Mouse (Mus musculus): ENCODE data around the gene Masp2. TPM values are rescaled to one million over a fixed set of nuclear protein-coding genes. Genes with fewer than 3 reads are reported as not detected.

The Masp2 gene
- polyA plus RNA-seq, 1 experiment from 2014 or later = not detected

GRCm38 (mm10) chr4:148663326-148663725, 61.0 kb downstream of the Masp2 start:
- Histone ChIP-seq H3K4me1 (ENCODE audit: control insufficient read depth, insufficient read depth, low read length) (no peaks in the 10 kb centered on the region), H3K4me3 (ENCODE audit: low read depth, low read length) (no peak overlapping the region), H3K9me3 (ENCODE audit: control insufficient read depth, low read depth, low read length) (no peaks in the 10 kb centered on the region), H3K4me2 (replicated peaks; ENCODE audit: low read depth, low read length) (no peak overlapping the region), H3K27me3 (ENCODE audit: control insufficient read depth, insufficient read depth, low read length) (no peaks in the 10 kb centered on the region), H3K36me3 (ENCODE audit: control insufficient read depth, insufficient read depth, low read length) (no peaks in the 10 kb centered on the region), H3K27ac (ENCODE audit: low read length) (no peak overlapping the region), H3K9ac (replicated peaks; ENCODE audit: low read depth, low read length) (no peak overlapping the region)
- ATAC-seq (ENCODE audit: insufficient number of reproducible peaks, insufficient read depth, low FRiP score, low read depth) = no peak
- 46% methylated on average over 7 of the region's 7 CpGs for WGBS

DNA sequence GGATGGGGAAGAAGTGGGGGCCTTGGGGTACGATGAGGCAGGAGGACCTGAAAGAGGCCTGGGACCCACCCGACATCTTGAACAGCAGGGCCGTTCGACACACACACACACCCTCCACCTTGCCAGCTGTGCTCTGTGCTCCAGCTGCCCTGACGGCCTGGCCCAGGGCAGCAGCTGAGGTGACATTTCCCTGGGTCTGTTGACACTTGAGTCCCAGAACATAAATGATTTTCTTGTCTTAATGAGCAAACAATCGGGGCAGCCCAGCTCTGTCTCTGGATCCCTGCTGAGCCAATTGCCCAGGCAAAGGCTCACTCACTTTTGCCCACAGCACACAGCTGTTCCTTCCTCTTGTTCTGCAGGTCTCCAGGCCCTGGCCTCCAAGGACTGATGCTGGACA, 61.7 kb downstream of the Masp2 start:
- Histone ChIP-seq H3K36me3 (ENCODE audit: control insufficient read depth, insufficient read depth, low read length) (no peaks in the 10 kb centered on the region), H3K27me3 (ENCODE audit: control insufficient read depth, insufficient read depth, low read length) (no peaks in the 10 kb centered on the region), H3K4me2 (replicated peaks; ENCODE audit: low read depth, low read length) (no peak overlapping the region), H3K27ac (ENCODE audit: low read length) (no peak overlapping the region), H3K9me3 (ENCODE audit: control insufficient read depth, low read depth, low read length) (no peaks in the 10 kb centered on the region), H3K9ac (replicated peaks; ENCODE audit: low read depth, low read length) (no peak overlapping the region), H3K4me3 (ENCODE audit: low read depth, low read length) (no peak overlapping the region), H3K4me1 (ENCODE audit: control insufficient read depth, insufficient read depth, low read length) (no peaks in the 10 kb centered on the region)
- ATAC-seq (ENCODE audit: insufficient number of reproducible peaks, insufficient read depth, low FRiP score, low read depth) = no peak
- 41% methylated on average over 6 of the region's 6 CpGs for WGBS

Other genes starting within 250 kb of the Masp2 start
- 16.9 and 17.1 TPM in 2 replicates for gene Ubiad1, start 157.8 kb upstream of the Masp2 start, polyA plus RNA-seq (2014; fragmentation: Nextera tagmentation; extraction: Ambion mirVana)
- 22.8 and 24.4 TPM in 2 replicates for gene Mtor, start 153.9 kb upstream of the Masp2 start, polyA plus RNA-seq (2014; fragmentation: Nextera tagmentation; extraction: Ambion mirVana)
- 4.2 and 4.6 TPM in 2 replicates for gene Angptl7, start 102.1 kb upstream of the Masp2 start, polyA plus RNA-seq (2014; fragmentation: Nextera tagmentation; extraction: Ambion mirVana)
- 86.6 and 93.1 TPM in 2 replicates for gene Exosc10, start 44.1 kb upstream of the Masp2 start, polyA plus RNA-seq (2014; fragmentation: Nextera tagmentation; extraction: Ambion mirVana)
- 197 and 201 TPM in 2 replicates for gene Srm, start 11.1 kb upstream of the Masp2 start, polyA plus RNA-seq (2014; fragmentation: Nextera tagmentation; extraction: Ambion mirVana)
- gene Tardbp, start 24.5 kb downstream of the Masp2 start, polyA plus RNA-seq (2014; fragmentation: Nextera tagmentation; extraction: Ambion mirVana) = 154 and 159 TPM in 2 replicates
- gene Gm572, start 40.8 kb downstream of the Masp2 start, polyA plus RNA-seq (2014; fragmentation: Nextera tagmentation; extraction: Ambion mirVana) = not detected in 2 replicates
- 10.3 and 11.2 TPM in 2 replicates for gene Casz1, start 201.9 kb downstream of the Masp2 start, polyA plus RNA-seq (2014; fragmentation: Nextera tagmentation; extraction: Ambion mirVana)

Data from stomach, embryonic 14.5 days (tissue).